Mouse (Mus musculus) forebrain, embryonic 13.5 days (tissue): ENCODE measurements around the gene Serpina1e. TPM values are rescaled to one million over a fixed set of nuclear protein-coding genes. Genes with fewer than 3 reads are reported as not detected.
"Not testable (repeated sequence)": the region's sequence is repeated elsewhere in the genome, so short reads cannot be mapped to it uniquely, and the experiment has no call there.

Source experiments
- ATAC-seq: fragments of 200-750 bp; cut with Nextera tagmentation; 2 replicates; pipeline ENCODE4 v1.8.0; 2017
- H3K27ac ChIP-seq: fragments of 300-500 bp; sonication (generic); 2 replicates; pipeline ENCODE4 v1.5.1; 2015; ENCODE audit warnings: inconsistent platforms, mild to moderate bottlenecking, moderate library complexity
- H3K27me3 ChIP-seq: fragments of 300-500 bp; sonication (generic); 2 replicates; pipeline ENCODE4 v1.6.1; 2015; ENCODE audit warnings: mild to moderate bottlenecking, inconsistent platforms
- H3K36me3 ChIP-seq: fragments of 300-500 bp; sonication (generic); 2 replicates; pipeline ENCODE4 v1.6.1; 2015; ENCODE audit warnings: mild to moderate bottlenecking, inconsistent platforms; ENCODE audit not compliant: poor library complexity, severe bottlenecking
- H3K4me1 ChIP-seq: fragments of 300-500 bp; sonication (generic); 2 replicates; pipeline ENCODE4 v1.6.1; 2015; ENCODE audit warnings: inconsistent platforms
- H3K4me2 ChIP-seq: fragments of 300-500 bp; sonication (generic); 2 replicates; pipeline ENCODE4 v1.6.1; 2015; ENCODE audit warnings: inconsistent platforms, mild to moderate bottlenecking, moderate library complexity
- H3K4me3 ChIP-seq: fragments of 300-500 bp; sonication (generic); 2 replicates; pipeline ENCODE4 v1.5.1; 2015; ENCODE audit warnings: mild to moderate bottlenecking, inconsistent platforms
- H3K9ac ChIP-seq: fragments of 300-500 bp; sonication (generic); 2 replicates; pipeline ENCODE4 v1.6.1; 2015; ENCODE audit warnings: mild to moderate bottlenecking, inconsistent platforms
- H3K9me3 ChIP-seq: fragments of 300-500 bp; sonication (generic); replicated peaks from 2 replicates; pipeline ENCODE4 v1.6.1; 2016; ENCODE audit warnings: inconsistent platforms
- WGBS: fragments of 180-500 bp; shearing (Covaris S2); methylation state at CpG from one replicate; pipeline ENCODE4 v1.1.7; 2015; 5-methylcytosine and 5-hydroxymethylcytosine counted together
- polyA plus RNA-seq: library from polyadenylated mRNA; unstranded; fragments of >200 nt; fragmentation: Nextera tagmentation; extraction: Ambion mirVana; gene quantifications from 2 replicates; pipeline ENCODE4 v1.2.1, GENCODE M21; 2015

Gene Serpina1e
- polyA plus RNA-seq, 1 experiment from 2014 or later: not detected

- Histone ChIP-seq H3K36me3 (no peaks in the 10 kb centered on the region), H3K27ac (no peak overlapping the region), H3K9me3 (peaks cover 14% of the 10 kb centered on the region; the same call in 1 of the 2 replicates), H3K4me1 (no peaks in the 10 kb centered on the region), H3K4me2 (no peak overlapping the region), H3K27me3 (no peaks in the 10 kb centered on the region), H3K4me3 (no peak overlapping the region), H3K9ac (no peak overlapping the region)
- no peak for ATAC-seq
- WGBS: 89% methylated on average over 1 of the region's 1 CpGs
Observed at GRCm38 (mm10) chr12:103961716-103962115, 2.9 kb upstream of the Serpina1e start.

GRCm38 (mm10) chr12:103956555-103956954, 2.2 kb downstream of the Serpina1e start:
- not testable (repeated sequence) for ATAC-seq, H3K27ac ChIP-seq, H3K4me3 ChIP-seq, H3K27me3 ChIP-seq, H3K4me2 ChIP-seq, H3K9me3 ChIP-seq, H3K36me3 ChIP-seq, H3K9ac ChIP-seq, H3K4me1 ChIP-seq
- 81% methylated on average over 2 of the region's 2 CpGs for WGBS

- not testable (repeated sequence) for H3K4me2 ChIP-seq, H3K4me1 ChIP-seq, H3K36me3 ChIP-seq, H3K9ac ChIP-seq, H3K4me3 ChIP-seq, H3K9me3 ChIP-seq, H3K27ac ChIP-seq, H3K27me3 ChIP-seq, ATAC-seq
- WGBS: 79% methylated on average over 3 of the region's 3 CpGs
Observed at GRCm38 (mm10) chr12:103952972-103953371, 5.8 kb downstream of the Serpina1e start.

- H3K36me3 ChIP-seq: no peaks in the 10 kb centered on the region
- no peaks in the 10 kb centered on the region for H3K4me1 ChIP-seq
- no peak overlapping the region for H3K27ac ChIP-seq
- no peaks in the 10 kb centered on the region for H3K27me3 ChIP-seq
- H3K9me3 ChIP-seq: peaks cover 9% of the 10 kb centered on the region
- no peak overlapping the region for H3K4me2 ChIP-seq
- H3K4me3 ChIP-seq: no peak overlapping the region
- H3K9ac ChIP-seq: no peak overlapping the region
- WGBS: 84% methylated on average over 4 of the region's 4 CpGs
- no peak for ATAC-seq
Observed at GRCm38 (mm10) chr12:103946243-103946642, 12.5 kb downstream of the Serpina1e start.

- H3K4me2 ChIP-seq, H3K27me3 ChIP-seq, H3K27ac ChIP-seq, H3K9ac ChIP-seq, H3K4me1 ChIP-seq, ATAC-seq, H3K36me3 ChIP-seq, H3K4me3 ChIP-seq: not testable (repeated sequence)
- H3K9me3 ChIP-seq: peaks cover 18% of the 10 kb centered on the region
- WGBS: 92% methylated on average over 13 of the region's 16 CpGs
Observed at GRCm38 (mm10) chr12:103909181-103909580, 49.6 kb downstream of the Serpina1e start.

- WGBS: 46% methylated on average over 1 of the region's 1 CpGs
- not testable (repeated sequence) for H3K27ac ChIP-seq
Observed at GRCm38 (mm10) chr12:103907746-103908145, 51.0 kb downstream of the Serpina1e start.

GRCm38 (mm10) chr12:103904837-103905340, 53.9 kb downstream of the Serpina1e start, which contains the start of gene Serpina1c:
Gene Serpina1c (minus strand): TSS chr12:103904887.
- not testable (repeated sequence) for H3K27me3 ChIP-seq, H3K27ac ChIP-seq

More at GRCm38 (mm10) chr12:103907746-103908145, 51.0 kb downstream of the Serpina1e start:
- not testable (repeated sequence) for H3K4me1 ChIP-seq, H3K9ac ChIP-seq, H3K4me2 ChIP-seq, H3K27me3 ChIP-seq, H3K4me3 ChIP-seq, H3K36me3 ChIP-seq, ATAC-seq
- peaks cover 18% of the 10 kb centered on the region for H3K9me3 ChIP-seq

GRCm38 (mm10) chr12:103901929-103902328, 56.8 kb downstream of the Serpina1e start:
- H3K4me3 ChIP-seq, H3K36me3 ChIP-seq, H3K4me1 ChIP-seq, H3K9ac ChIP-seq, ATAC-seq, H3K27me3 ChIP-seq, H3K4me2 ChIP-seq, H3K27ac ChIP-seq: not testable (repeated sequence)
- WGBS: 91% methylated on average over 3 of the region's 3 CpGs
- peaks cover 23% of the 10 kb centered on the region for H3K9me3 ChIP-seq

More at GRCm38 (mm10) chr12:103904837-103905340, 53.9 kb downstream of the Serpina1e start, which contains the start of gene Serpina1c:
- not testable (repeated sequence) for H3K4me1 ChIP-seq, ATAC-seq, H3K4me3 ChIP-seq, H3K9ac ChIP-seq, H3K4me2 ChIP-seq, H3K36me3 ChIP-seq
- H3K9me3 ChIP-seq: peaks cover 23% of the 10 kb centered on the region
- WGBS: 78% methylated on average over 4 of the region's 4 CpGs

Other genes with a start within 250 kb of the Serpina1e start
- 0.18 TPM in 1 of 2 replicates, not detected in the other for gene Serpina1d, start 185.4 kb downstream of the Serpina1e start, polyA plus RNA-seq
- gene Serpina1b, start 128.6 kb downstream of the Serpina1e start, polyA plus RNA-seq: 0.27 and 3.3 TPM in 2 replicates
- gene Serpina1a, start 95.4 kb downstream of the Serpina1e start, polyA plus RNA-seq: 1.8 TPM in 1 of 2 replicates, not detected in the other
- 1.3 TPM in 1 of 2 replicates, not detected in the other for gene Serpina1c, start 54.1 kb downstream of the Serpina1e start, polyA plus RNA-seq
- not detected in 2 replicates for gene Serpina11, start 31.0 kb upstream of the Serpina1e start, polyA plus RNA-seq
- not detected in 2 replicates for gene Serpina9, start 54.8 kb upstream of the Serpina1e start, polyA plus RNA-seq
- not detected in 2 replicates for gene Serpina12, start 85.5 kb upstream of the Serpina1e start, polyA plus RNA-seq
- not detected in 2 replicates for gene Serpina5, start 142.1 kb upstream of the Serpina1e start, polyA plus RNA-seq
- not detected in 2 replicates for gene Serpina3a, start 153.7 kb upstream of the Serpina1e start, polyA plus RNA-seq
- not detected in 2 replicates for gene Serpina3b, start 169.0 kb upstream of the Serpina1e start, polyA plus RNA-seq
- gene Serpina3c, start 194.9 kb upstream of the Serpina1e start, polyA plus RNA-seq: not detected in 2 replicates